Mouse (Mus musculus) urinary bladder, postnatal 36 days (tissue): ENCODE data around the gene Efna1.

ENCODE experiments used
- DNase-seq, 2 experiments: peaks; one replicate each; pipeline ENCODE4 v3.0.0; 2022; ENCODE audit warnings: low spot score in 2 of 2, mixed read lengths in 1 of 2

The Efna1 gene

DNA sequence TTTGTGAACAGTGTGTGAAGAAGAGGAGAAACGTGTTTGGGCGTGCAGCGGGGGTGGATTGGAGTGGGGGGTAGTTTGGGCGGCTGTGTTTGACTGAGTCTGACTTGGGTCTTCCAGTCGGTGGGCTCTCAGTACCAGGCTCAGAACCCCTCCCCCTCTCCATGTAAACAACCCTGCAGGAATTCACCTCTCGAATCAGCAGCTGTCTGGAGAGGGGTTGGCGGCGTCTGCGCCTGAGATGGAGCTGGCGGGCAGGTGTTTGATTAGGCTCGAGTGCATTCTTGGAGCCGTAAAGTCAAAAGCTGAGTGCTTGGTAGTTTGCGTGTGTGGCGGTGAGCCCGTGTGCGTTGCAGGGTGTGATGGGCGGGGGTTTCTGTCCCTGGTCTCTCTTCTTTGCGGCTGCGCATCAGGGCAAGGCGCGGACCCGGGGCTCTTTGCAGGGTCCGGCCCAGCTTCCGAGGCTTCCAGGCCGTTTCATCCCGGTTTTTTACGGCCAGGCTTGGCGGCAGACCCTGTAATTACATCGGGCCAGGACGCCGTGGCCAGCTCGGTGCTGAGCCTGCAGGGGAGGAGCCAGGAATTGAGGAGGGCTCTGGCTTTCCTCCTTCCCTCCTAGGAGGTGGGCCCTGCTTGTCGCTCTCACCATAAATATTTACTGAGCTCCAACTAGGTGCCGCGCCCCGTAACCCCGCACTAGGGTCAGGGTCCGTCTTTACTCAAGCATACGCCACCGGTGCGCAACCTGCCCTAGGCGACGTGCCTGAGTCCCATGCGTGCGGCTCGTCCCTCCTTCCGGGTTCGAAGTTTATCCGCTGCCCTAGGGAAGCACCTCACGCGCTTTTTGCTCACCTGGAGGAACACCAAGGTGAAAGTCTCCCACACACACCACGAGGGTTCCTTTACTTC is at the start of gene Efna1:
Efna1 (minus strand) TSS at position 537 of the 906 bp plus-strand sequence.
- DNase-seq: peak; percentile 64 to 68

- DNase-seq: no peak
These were observed 49.4 kb upstream of the Efna1 start for GRCm38 (mm10) chr3:89330346-89330745.

- no peak for DNase-seq
These were observed 47.7 kb upstream of the Efna1 start for GRCm38 (mm10) chr3:89328623-89329022.

GRCm38 (mm10) chr3:89327371-89327870 is 46.5 kb upstream of the Efna1 start:
- DNase-seq: no peak

DNA sequence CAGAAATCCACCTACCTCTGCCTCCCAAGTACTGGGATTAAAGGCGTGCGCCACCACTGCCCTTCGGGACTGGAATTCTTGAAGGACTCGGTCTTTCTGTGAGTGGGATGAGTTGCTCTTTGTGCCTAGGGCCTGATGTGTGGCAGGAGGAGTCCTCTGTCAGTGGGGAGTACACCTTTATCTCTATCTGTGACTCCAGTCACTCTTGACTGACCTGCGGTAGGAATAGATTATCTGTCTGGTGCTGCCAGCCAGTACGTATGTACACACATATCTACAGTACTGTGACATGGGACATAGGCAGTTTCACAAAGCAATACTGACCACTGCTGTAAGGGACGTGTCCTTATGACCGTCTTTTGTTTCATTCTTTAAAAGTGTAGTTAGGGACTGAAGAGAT is 44.9 kb upstream of the Efna1 start:
- no peak for DNase-seq

GRCm38 (mm10) chr3:89322514-89323165 is 41.7 kb upstream of the Efna1 start, which contains the start of gene Efna3:
TSS of gene Efna3 (minus strand) at chr3:89322965.
- DNase-seq: peak; percentile 58 to 71

DNA sequence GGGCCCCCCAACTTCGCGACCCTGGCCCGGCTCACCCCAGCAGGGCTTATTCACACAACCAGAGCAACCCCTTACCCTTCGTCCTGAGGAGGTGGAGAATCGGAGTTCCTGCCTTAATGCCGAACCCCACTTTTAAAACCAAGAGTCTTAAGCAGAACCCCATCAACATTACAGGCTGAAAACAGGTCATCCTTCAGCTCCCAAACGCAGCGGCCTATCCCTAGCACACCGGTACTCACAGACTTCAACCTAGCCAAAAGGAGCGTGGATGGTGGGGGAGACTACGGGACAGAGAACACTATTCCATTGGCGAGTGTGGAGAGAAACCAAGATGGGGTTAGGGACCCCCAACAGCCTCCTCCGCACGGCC is 41.2 kb upstream of the Efna1 start:
- no peak for DNase-seq

DNA sequence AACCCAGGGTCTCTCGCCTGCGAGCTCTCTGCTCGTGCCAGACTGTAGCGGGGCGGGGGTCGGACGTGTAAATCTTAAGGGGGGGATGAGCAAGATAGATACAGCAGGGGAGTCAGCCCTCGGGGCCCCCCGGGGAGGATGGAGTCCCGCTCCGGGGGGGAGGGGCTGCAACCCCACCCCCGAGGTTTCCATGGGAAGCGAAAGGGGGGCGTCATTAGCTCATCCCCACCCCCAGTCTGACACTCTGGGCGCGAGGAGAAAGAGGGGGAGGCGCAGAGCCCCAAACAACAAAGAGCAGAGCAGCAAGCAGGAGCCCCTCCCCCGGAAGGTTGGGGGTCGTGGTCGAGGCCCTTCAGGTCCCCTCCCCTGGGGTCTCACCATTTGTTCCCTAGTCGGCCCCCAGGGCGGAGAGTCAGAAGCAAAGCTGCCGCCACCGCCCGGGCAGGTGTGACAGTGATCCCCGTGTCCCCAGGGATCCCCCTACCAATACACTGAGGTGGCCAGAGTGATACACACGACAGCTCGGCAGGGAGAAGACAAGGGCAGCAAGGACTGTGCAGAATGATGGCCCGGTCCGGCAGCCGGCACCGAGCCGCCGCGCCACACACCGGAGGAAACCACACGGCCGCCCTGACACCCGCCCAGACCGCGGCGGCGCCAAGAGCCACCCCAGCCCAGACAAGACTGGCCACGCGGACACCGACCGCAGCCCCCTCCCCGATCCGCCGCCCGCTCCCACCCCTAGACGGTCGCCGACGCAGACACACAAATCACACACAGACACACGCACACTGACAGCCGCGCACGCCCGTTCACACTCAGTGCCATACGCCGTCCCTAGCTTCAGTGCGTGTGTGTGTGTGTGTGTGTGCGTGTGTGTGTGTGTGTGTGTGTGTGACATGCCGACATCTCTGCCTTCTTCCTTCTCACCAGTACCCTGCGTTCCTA is 40.5 kb upstream of the Efna1 start:
- no peak for DNase-seq

- DNase-seq: no peak
These were observed 39.7 kb upstream of the Efna1 start for GRCm38 (mm10) chr3:89320581-89321182.

DNA sequence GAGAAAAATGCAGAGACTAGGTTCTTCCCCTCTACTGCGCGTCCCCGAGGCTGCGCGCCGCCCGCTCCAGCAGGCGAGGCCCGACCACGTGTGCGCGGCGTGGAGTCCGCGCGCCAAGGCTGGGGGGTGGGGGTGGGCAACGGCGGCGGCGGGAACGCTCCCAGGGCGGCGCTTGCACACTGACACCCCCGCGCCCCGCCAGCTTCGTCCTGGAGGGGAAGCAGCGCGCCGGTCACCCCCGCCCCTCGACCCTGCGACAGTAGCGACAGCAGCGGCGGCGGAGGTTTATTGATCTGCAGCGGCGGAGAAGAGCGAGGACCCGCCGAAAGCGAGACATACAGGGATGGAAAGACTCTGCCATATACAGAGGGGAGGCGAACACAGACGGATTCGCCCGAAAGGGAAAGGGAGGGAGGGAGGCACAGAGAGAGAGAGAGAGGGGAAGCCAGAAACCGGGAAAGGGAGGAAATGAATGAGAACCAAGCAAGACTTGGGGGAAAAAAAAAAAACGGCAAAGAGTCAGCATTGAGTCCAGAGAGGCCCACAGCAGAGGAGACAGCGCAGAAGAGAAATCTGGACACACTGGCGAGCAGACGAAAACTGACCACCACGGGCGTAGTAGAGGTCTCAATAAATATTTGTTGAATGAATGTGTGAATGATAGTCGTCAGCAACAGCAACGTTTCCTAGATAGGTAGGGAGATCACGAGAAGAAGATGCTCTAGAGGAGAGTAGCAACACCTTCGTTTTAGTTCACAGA is 38.8 kb upstream of the Efna1 start:
- no peak for DNase-seq

GRCm38 (mm10) chr3:89318971-89319590 is 38.1 kb upstream of the Efna1 start:
- DNase-seq: no peak

- no peak for DNase-seq
These were observed 37.4 kb upstream of the Efna1 start for GRCm38 (mm10) chr3:89318316-89318715.

DNA sequence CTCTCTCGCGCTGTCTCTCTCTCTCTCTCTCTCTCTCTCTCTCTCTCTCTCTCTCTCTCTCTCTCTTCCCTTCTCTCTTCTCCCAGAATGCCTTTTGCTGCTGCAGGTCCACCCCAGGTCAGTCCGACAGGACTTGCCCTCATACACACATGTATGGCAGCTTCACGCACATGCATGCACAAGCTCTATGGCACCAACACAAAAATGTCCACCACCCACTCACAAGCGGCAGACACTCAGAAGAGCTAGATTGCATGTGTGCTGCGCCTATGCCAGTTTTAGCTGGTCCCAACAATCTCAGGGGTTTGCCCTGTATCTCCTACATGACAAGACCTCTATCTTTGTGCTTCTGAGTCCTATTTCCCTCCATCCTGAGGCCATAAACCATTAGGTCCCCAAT is 36.3 kb upstream of the Efna1 start:
- no peak for DNase-seq

- DNase-seq: peak; percentile 76 to 84
These were observed 35.9 kb upstream of the Efna1 start for GRCm38 (mm10) chr3:89316833-89317232.

- no peak for DNase-seq
These were observed 35.2 kb upstream of the Efna1 start for GRCm38 (mm10) chr3:89315930-89316831.

DNA sequence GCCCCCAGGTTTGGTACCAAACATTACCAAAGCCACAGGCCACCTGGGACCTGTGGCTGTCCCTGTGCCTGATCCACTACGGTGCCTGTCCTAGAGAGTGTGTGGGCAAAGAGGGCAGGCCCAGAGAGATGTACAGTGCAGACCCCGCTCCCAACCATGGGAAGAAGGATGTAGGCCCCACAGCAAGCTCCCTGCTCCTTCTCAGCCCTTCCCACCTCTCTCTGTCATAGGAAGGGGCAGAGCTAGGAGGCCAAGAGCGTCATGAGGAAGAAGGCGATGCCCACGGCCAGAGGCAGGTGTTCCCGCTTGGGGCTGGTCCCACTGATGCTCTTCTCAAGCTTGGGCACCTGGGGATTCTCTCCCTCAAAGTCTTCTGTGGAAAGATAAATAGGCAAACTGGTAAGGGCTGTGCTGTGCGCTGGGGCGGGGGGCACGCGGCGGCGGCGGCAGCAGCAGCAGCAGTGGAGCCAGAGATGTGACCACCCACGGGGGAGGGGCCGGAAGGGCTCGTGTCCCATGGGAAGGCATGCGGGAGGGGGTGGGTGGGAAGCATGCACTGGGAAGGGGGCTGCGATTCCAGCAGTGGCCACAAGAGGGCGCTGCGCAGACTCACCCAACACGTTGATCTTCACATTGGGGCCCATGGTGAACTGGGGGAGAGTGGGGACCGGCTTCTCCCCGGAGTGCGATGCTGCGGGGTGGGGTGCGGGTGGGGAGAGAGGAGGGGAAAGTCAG is 34.4 kb upstream of the Efna1 start:
- DNase-seq: peak; percentile 54 to 71

DNA sequence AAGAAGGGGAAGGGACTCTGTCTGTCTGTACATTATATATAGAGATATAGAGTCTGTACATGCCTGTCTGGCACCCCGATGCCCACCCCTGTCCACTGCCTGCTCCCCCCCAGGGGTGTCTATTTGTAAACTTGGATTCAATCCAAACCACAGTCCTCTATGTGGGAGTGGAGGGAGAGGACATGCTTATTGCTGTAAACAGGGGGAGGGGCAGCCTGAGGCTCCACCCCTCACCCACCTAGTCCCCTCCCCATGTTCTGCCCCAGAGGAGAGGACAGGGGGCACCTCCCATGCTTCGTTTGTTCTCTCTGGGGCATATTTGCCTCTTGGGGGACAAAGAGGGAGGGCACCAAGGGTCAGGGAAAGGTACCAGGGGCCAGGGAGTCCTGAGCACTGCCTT is 33.8 kb upstream of the Efna1 start:
- DNase-seq: no peak

DNA sequence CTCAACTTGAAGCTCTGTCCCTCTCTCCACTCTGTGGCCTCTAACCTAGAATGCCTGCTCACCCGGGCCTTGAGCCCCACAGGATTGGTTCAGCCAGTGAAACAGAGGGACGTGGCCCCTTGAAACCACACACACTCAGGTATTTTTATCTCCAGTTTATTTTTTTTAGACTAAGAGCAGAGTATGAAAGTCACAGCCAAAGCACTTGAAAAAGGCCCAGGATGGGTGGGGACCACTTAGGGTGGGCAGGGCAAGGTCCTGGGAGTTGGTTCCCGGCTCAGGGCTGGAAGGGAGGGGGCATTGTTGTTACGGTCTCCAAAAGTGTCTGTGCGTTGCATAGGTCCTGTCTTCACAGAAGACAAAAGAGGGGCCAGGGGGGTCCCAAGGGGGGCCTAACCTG is 33.4 kb upstream of the Efna1 start:
- no peak for DNase-seq
